Mouse (Mus musculus): ENCODE results near the gene Vmn1r25. TPM values are rescaled to one million over a fixed set of nuclear protein-coding genes. Genes with fewer than 3 reads are reported as not detected.
"Not testable (repeated sequence)": the region's sequence is repeated elsewhere in the genome, so short reads cannot be mapped to it uniquely, and the experiment has no call there.

The Vmn1r25 gene
- polyA plus RNA-seq (2012; rRNA removed) = not detected in 2 replicates
- not detected in 2 replicates for polyA plus RNA-seq (2014; fragmentation: Nextera tagmentation; extraction: Ambion mirVana)

DNA sequence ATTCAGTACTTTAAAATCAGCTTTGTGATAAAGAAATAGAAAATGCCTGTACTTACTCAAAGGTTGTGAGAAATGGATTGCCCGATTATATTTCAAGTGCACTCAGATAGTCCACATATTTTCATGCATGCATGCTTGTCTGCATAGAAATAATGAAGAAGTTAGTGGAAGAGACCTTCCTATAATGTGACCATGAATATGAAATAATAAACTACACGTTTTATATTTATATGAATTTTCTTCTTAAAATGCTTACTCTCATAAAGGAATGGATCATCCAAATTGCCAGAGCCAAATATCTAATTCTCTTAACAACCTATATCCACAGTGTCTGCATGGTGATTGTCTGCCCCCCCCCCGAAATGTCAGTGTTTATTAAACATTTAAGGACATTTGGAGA is at the start of gene Vmn1r25:
Gene Vmn1r25, minus strand, starts transcription at position 101 of the 400 bp plus-strand sequence.
- Histone ChIP-seq H3K9me3 (ENCODE audit: control insufficient read depth, low read length) (no peaks in the 10 kb centered on the region), H3K4me2 (replicated peaks; ENCODE audit: low read depth, low read length, severe bottlenecking) (no peak within 1 kb of the TSS), H3K36me3 (ENCODE audit: control insufficient read depth, insufficient read depth, low read length) (no peaks in the 10 kb centered on the region), H3K27ac (replicated peaks; ENCODE audit: low read depth, low read length) (no peak within 1 kb of the TSS), H3K27me3 (ENCODE audit: control insufficient read depth, insufficient read depth, low read length) (no peaks in the 10 kb centered on the region), H3K4me3 (replicated peaks; ENCODE audit: low read length) (no peak within 1 kb of the TSS), H3K4me1 (ENCODE audit: control insufficient read depth, insufficient read depth, low read length) (no peaks in the 10 kb centered on the region), H3K9ac (ENCODE audit: low read depth, low read length, severe bottlenecking) (no peak within 1 kb of the TSS)
- 57% methylated on average over 3 of the region's 3 CpGs for WGBS
- ATAC-seq (ENCODE audit: low FRiP score, low read depth) (no peak), DNase-seq (ENCODE audit: low spot score) (no peak)
- TF ChIP-seq POLR2A (IDR thresholded peaks at IDR 0.05; ENCODE audit: borderline replicate concordance, extremely low read depth, insufficient read depth, insufficient read length) = no peak

DNA sequence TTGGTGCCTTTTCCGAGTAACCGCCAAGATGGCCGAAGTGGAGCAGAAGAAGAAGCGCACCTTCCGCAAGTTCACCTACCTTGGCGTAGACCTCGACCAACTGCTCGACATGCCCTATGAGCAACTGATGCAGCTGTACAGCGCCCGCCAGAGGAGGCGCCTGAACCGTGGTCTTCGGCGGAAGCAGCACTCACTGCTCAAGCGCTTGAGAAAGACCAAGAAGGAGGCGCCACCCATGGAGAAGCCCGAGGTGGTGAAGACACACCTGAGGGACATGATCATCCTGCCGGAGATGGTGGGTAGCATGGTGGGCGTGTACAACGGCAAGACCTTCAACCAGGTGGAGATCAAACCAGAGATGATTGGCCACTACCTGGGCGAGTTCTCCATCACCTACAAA is 36.9 kb upstream of the Vmn1r25 start:
- H3K27ac ChIP-seq (replicated peaks; ENCODE audit: low read depth, low read length); H3K4me3 ChIP-seq (replicated peaks; ENCODE audit: low read length); DNase-seq (ENCODE audit: low spot score); H3K9ac ChIP-seq (ENCODE audit: low read depth, low read length, severe bottlenecking); H3K27me3 ChIP-seq (ENCODE audit: control insufficient read depth, insufficient read depth, low read length); ATAC-seq (ENCODE audit: low FRiP score, low read depth); H3K9me3 ChIP-seq (ENCODE audit: control insufficient read depth, low read length); H3K4me2 ChIP-seq (replicated peaks; ENCODE audit: low read depth, low read length, severe bottlenecking); H3K4me1 ChIP-seq (ENCODE audit: control insufficient read depth, insufficient read depth, low read length); H3K36me3 ChIP-seq (ENCODE audit: control insufficient read depth, insufficient read depth, low read length): not testable (repeated sequence)
- WGBS = 95% methylated on average over 21 of the region's 21 CpGs

DNA sequence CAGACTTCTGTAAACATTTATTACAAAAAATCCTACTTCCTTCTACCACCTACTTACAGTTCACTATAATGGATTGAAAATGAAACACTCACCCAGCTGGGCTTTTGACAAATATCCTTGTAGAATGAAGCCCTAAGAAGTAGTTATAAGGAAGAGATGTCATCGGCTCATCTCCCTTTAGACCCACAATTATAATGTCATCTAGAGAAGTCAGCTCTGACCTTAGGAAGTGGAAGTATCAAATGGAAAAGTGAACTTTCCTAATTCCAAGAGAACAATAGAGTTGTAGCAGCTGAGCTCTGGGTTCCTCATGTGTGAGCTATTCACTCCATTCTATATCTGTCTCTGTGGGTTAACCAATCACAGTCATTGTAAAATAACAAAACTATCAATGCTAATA is 34.4 kb upstream of the Vmn1r25 start, which contains the start of gene Vmn1r26:
Gene Vmn1r26, minus strand, starts transcription at position 101 of the 400 bp plus-strand sequence.
- ATAC-seq (ENCODE audit: low FRiP score, low read depth) (no peak), DNase-seq (ENCODE audit: low spot score) (no peak)
- Histone ChIP-seq H3K4me2 (replicated peaks; ENCODE audit: low read depth, low read length, severe bottlenecking) (no peak within 1 kb of the TSS), H3K27ac (replicated peaks; ENCODE audit: low read depth, low read length) (no peak within 1 kb of the TSS), H3K9ac (ENCODE audit: low read depth, low read length, severe bottlenecking) (no peak within 1 kb of the TSS), H3K36me3 (ENCODE audit: control insufficient read depth, insufficient read depth, low read length) (no peaks in the 10 kb centered on the region), H3K9me3 (ENCODE audit: control insufficient read depth, low read length) (no peaks in the 10 kb centered on the region), H3K27me3 (ENCODE audit: control insufficient read depth, insufficient read depth, low read length) (no peaks in the 10 kb centered on the region), H3K4me1 (ENCODE audit: control insufficient read depth, insufficient read depth, low read length) (no peaks in the 10 kb centered on the region), H3K4me3 (replicated peaks; ENCODE audit: low read length) (no peak within 1 kb of the TSS)
- TF ChIP-seq POLR2A (IDR thresholded peaks at IDR 0.05; ENCODE audit: borderline replicate concordance, extremely low read depth, insufficient read depth, insufficient read length) = no peak
- 81% methylated on average over 1 of the region's 1 CpGs for WGBS

DNA sequence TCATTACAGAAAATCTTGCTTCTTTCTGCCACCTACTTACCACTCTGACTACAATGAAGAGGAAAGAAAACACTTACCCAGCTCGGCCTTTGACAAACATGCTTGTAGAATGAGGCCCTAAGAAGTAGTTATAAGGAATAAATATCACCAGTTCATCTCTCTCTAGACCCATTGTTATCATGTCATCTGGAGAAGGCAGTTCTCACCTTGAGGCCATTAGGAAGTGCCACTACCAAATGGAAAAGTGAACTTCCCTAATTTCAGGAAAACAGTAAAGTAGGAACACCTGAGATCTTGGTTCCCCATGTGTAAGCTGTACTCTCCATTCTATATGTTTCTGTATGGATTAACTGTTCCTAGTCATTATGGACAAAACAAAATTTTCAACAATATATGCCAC is 19.2 kb downstream of the Vmn1r25 start, which contains the start of gene Vmn1r24:
Gene Vmn1r24, minus strand, starts transcription at position 101 of the 400 bp plus-strand sequence.
- H3K27ac ChIP-seq (replicated peaks; ENCODE audit: low read depth, low read length); H3K9ac ChIP-seq (ENCODE audit: low read depth, low read length, severe bottlenecking); DNase-seq (ENCODE audit: low spot score); H3K4me3 ChIP-seq (replicated peaks; ENCODE audit: low read length); H3K9me3 ChIP-seq (ENCODE audit: control insufficient read depth, low read length); H3K4me1 ChIP-seq (ENCODE audit: control insufficient read depth, insufficient read depth, low read length); H3K27me3 ChIP-seq (ENCODE audit: control insufficient read depth, insufficient read depth, low read length); H3K4me2 ChIP-seq (replicated peaks; ENCODE audit: low read depth, low read length, severe bottlenecking); ATAC-seq (ENCODE audit: low FRiP score, low read depth); H3K36me3 ChIP-seq (ENCODE audit: control insufficient read depth, insufficient read depth, low read length): not testable (repeated sequence)
- whole genome bisulfite sequencing = 77% methylated on average over 1 of the region's 1 CpGs

Other genes starting within 250 kb of the Vmn1r25 start
- gene Vopp1, start 155.7 kb downstream of the Vmn1r25 start, polyA plus RNA-seq (2012; rRNA removed) = 46.2 and 46.3 TPM in 2 replicates
- 27.5 and 31.9 TPM in 2 replicates for gene Vopp1, start 155.7 kb downstream of the Vmn1r25 start, polyA plus RNA-seq (2014; fragmentation: Nextera tagmentation; extraction: Ambion mirVana)
- not detected in 2 replicates for gene Vmn1r21, start 130.5 kb downstream of the Vmn1r25 start, polyA plus RNA-seq (2012; rRNA removed)
- gene Vmn1r21, start 130.5 kb downstream of the Vmn1r25 start, polyA plus RNA-seq (2014; fragmentation: Nextera tagmentation; extraction: Ambion mirVana) = not detected in 2 replicates
- gene Vmn1r22, start 72.8 kb downstream of the Vmn1r25 start, polyA plus RNA-seq (2012; rRNA removed) = not detected in 2 replicates
- not detected in 2 replicates for gene Vmn1r22, start 72.8 kb downstream of the Vmn1r25 start, polyA plus RNA-seq (2014; fragmentation: Nextera tagmentation; extraction: Ambion mirVana)
- gene Vmn1r23, start 54.0 kb downstream of the Vmn1r25 start, polyA plus RNA-seq (2012; rRNA removed) = not detected in 2 replicates
- gene Vmn1r23, start 54.0 kb downstream of the Vmn1r25 start, polyA plus RNA-seq (2014; fragmentation: Nextera tagmentation; extraction: Ambion mirVana) = not detected in 2 replicates
- not detected in 2 replicates for gene Vmn1r24, start 19.3 kb downstream of the Vmn1r25 start, polyA plus RNA-seq (2012; rRNA removed)
- gene Vmn1r24, start 19.3 kb downstream of the Vmn1r25 start, polyA plus RNA-seq (2014; fragmentation: Nextera tagmentation; extraction: Ambion mirVana) = not detected in 2 replicates
- gene Vmn1r26, start 34.3 kb upstream of the Vmn1r25 start, polyA plus RNA-seq (2012; rRNA removed) = not detected in 2 replicates
- not detected in 2 replicates for gene Vmn1r26, start 34.3 kb upstream of the Vmn1r25 start, polyA plus RNA-seq (2014; fragmentation: Nextera tagmentation; extraction: Ambion mirVana)
- not detected in 2 replicates for gene Vmn1r27, start 238.0 kb upstream of the Vmn1r25 start, polyA plus RNA-seq (2012; rRNA removed)
- gene Vmn1r27, start 238.0 kb upstream of the Vmn1r25 start, polyA plus RNA-seq (2014; fragmentation: Nextera tagmentation; extraction: Ambion mirVana) = not detected in 2 replicates